Mouse (Mus musculus): ENCODE measurements around the gene Mark3.

GRCm38 (mm10) chr12:111660628-111661027, 86.3 kb downstream of the Mark3 start:
- TF ChIP-seq POLR2A (IDR thresholded peaks at IDR 0.05; ENCODE audit: insufficient read depth, low read depth, low read length): no peak
- no peak for TF ChIP-seq CTCF (IDR thresholded peaks at IDR 0.05)

Data from heart, adult 2 months (tissue).